Mouse (Mus musculus) liver, postnatal 0 days (tissue): ENCODE measurements around the gene Colq. TPM values are rescaled to one million over a fixed set of nuclear protein-coding genes. Genes with fewer than 3 reads are reported as not detected.

Experiments
- ATAC-seq: fragments of 200-750 bp; cut with Nextera tagmentation; 2 replicates; pipeline ENCODE4 v1.8.0; 2017; ENCODE audit warnings: mild to moderate bottlenecking, moderate library complexity
- DNase-seq: peaks from one replicate; pipeline ENCODE4 v3.0.0-alpha.2; 2016
- H3K27ac ChIP-seq: fragments of 300-500 bp; sonication (generic); 2 replicates; pipeline ENCODE4 v1.5.1; 2014; ENCODE audit warnings: antibody characterized with exemption, moderate library complexity, mild to moderate bottlenecking, low read depth
- H3K27me3 ChIP-seq: fragments of 300-500 bp; sonication (generic); 2 replicates; pipeline ENCODE4 v1.6.1; 2014; ENCODE audit warnings: low read length, control low read depth, mixed read lengths; ENCODE audit not compliant: insufficient read depth
- H3K36me3 ChIP-seq: fragments of 300-500 bp; sonication (generic); replicated peaks from 2 replicates; pipeline ENCODE4 v1.6.1; 2014; ENCODE audit warnings: mild to moderate bottlenecking, control low read depth, low read length, moderate library complexity, mixed read lengths; ENCODE audit not compliant: insufficient read depth
- H3K4me1 ChIP-seq: fragments of 300-500 bp; sonication (generic); 2 replicates; pipeline ENCODE4 v1.6.1; 2014; ENCODE audit warnings: antibody characterized with exemption, mild to moderate bottlenecking, control low read depth; ENCODE audit not compliant: insufficient read depth
- H3K4me2 ChIP-seq: fragments of 300-500 bp; sonication (generic); 2 replicates; pipeline ENCODE4 v1.6.1; 2014; ENCODE audit warnings: low read depth, mild to moderate bottlenecking, low read length, moderate library complexity, mixed read lengths
- H3K4me3 ChIP-seq: fragments of 300-500 bp; sonication (generic); 2 replicates; pipeline ENCODE4 v1.5.1; 2014; ENCODE audit warnings: low read depth, low read length
- H3K9ac ChIP-seq: fragments of 300-500 bp; sonication (generic); replicated peaks from 2 replicates; pipeline ENCODE4 v1.6.1; 2014; ENCODE audit warnings: mild to moderate bottlenecking, moderate library complexity
- H3K9me3 ChIP-seq: fragments of 300-500 bp; sonication (generic); 2 replicates; pipeline ENCODE4 v1.6.1; 2016; ENCODE audit warnings: mild to moderate bottlenecking, control low read depth, low read length, mixed read lengths
- CTCF ChIP-seq: sonication (generic); IDR thresholded peaks from 2 replicates; pipeline ENCODE4 v1.5.1; 2016; ENCODE audit warnings: antibody characterized with exemption, low read depth
- EP300 ChIP-seq: IDR thresholded peaks from 2 replicates; pipeline ENCODE4 v1.6.1; 2016; ENCODE audit warnings: antibody characterized with exemption, low read depth, mild to moderate bottlenecking
- WGBS: fragments of 180-500 bp; shearing (Covaris S2); extraction: QIAGEN DNeasy Blood & Tissue Kit; methylation state at CpG from one replicate; pipeline ENCODE4 v1.1.7; 2014; ENCODE audit not compliant: insufficient replicate concordance; 5-methylcytosine and 5-hydroxymethylcytosine counted together
- polyA plus RNA-seq: library from polyadenylated mRNA; unstranded; fragments of >200 nt; fragmentation: Nextera tagmentation; extraction: Ambion mirVana; gene quantifications from 2 replicates; pipeline ENCODE4 v1.2.1, GENCODE M21; 2015

Gene Colq
- polyA plus RNA-seq, 1 experiment from 2014 or later: 0.29 TPM

GRCm38 (mm10) chr14:31555963-31556434, 35.1 kb downstream of the Colq start:
- peak; percentile 36 for ATAC-seq
- Histone ChIP-seq H3K27ac (peak overlapping the region; percentile 8; the same call in 1 of the 2 replicates), H3K4me1 (peaks cover under 1% of the 10 kb centered on the region), H3K27me3 (no peaks in the 10 kb centered on the region), H3K4me3 (no peak overlapping the region), H3K9me3 (no peaks in the 10 kb centered on the region), H3K36me3 (no peaks in the 10 kb centered on the region), H3K4me2 (no peak overlapping the region), H3K9ac (no peak overlapping the region)
- no peak for DNase-seq
- TF ChIP-seq CTCF (no peak), EP300 (no peak)
- 55% methylated on average over 14 of the region's 14 CpGs for WGBS

GRCm38 (mm10) chr14:31555021-31555420, 36.1 kb downstream of the Colq start:
- Histone ChIP-seq H3K4me3 (no peak overlapping the region), H3K27me3 (no peaks in the 10 kb centered on the region), H3K36me3 (no peaks in the 10 kb centered on the region), H3K27ac (no peak overlapping the region), H3K9me3 (no peaks in the 10 kb centered on the region), H3K9ac (no peak overlapping the region), H3K4me1 (no peaks in the 10 kb centered on the region; the same call in 1 of the 2 replicates), H3K4me2 (no peak overlapping the region)
- DNase-seq: no peak
- no peak for ATAC-seq
- WGBS: 84% methylated on average over 7 of the region's 7 CpGs
- TF ChIP-seq EP300 (no peak), CTCF (no peak)

GRCm38 (mm10) chr14:31543885-31544442, 47.2 kb downstream of the Colq start:
- no peaks in the 10 kb centered on the region for H3K4me1 ChIP-seq
- no peak overlapping the region for H3K9ac ChIP-seq
- H3K27ac ChIP-seq: no peak overlapping the region
- H3K4me3 ChIP-seq: no peak overlapping the region
- no peaks in the 10 kb centered on the region for H3K9me3 ChIP-seq
- H3K4me2 ChIP-seq: no peak overlapping the region
- TF ChIP-seq CTCF (no peak), EP300 (no peak)
- H3K36me3 ChIP-seq: no peaks in the 10 kb centered on the region
- no peaks in the 10 kb centered on the region for H3K27me3 ChIP-seq
- ATAC-seq (no peak), DNase-seq (no peak)
- WGBS: 77% methylated on average over 11 of the region's 11 CpGs

GRCm38 (mm10) chr14:31537298-31537697, 53.8 kb downstream of the Colq start:
- peaks cover 16% of the 10 kb centered on the region for H3K4me1 ChIP-seq
- WGBS: 52% methylated on average over 6 of the region's 6 CpGs

GRCm38 (mm10) chr14:31532656-31533055, 58.5 kb downstream of the Colq start:
- no peaks in the 10 kb centered on the region for H3K36me3 ChIP-seq
- ATAC-seq (no peak), DNase-seq (no peak)
- H3K27me3 ChIP-seq: no peaks in the 10 kb centered on the region
- TF ChIP-seq EP300 (no peak), CTCF (no peak)
- no peaks in the 10 kb centered on the region for H3K9me3 ChIP-seq
- no peak overlapping the region for H3K4me3 ChIP-seq
- H3K9ac ChIP-seq: no peak overlapping the region
- H3K27ac ChIP-seq: peak overlapping the region; percentile 76
- 41% methylated on average over 3 of the region's 3 CpGs for WGBS
- peaks cover 36% of the 10 kb centered on the region for H3K4me1 ChIP-seq
- H3K4me2 ChIP-seq: no peak overlapping the region

More at GRCm38 (mm10) chr14:31537298-31537697, 53.8 kb downstream of the Colq start:
- TF ChIP-seq EP300 (no peak), CTCF (no peak)
- Histone ChIP-seq H3K27me3 (no peaks in the 10 kb centered on the region), H3K27ac (peak overlapping the region; percentile 37; the same call in 1 of the 2 replicates), H3K9ac (no peak overlapping the region), H3K4me2 (no peak overlapping the region), H3K4me3 (no peak overlapping the region), H3K36me3 (no peaks in the 10 kb centered on the region), H3K9me3 (no peaks in the 10 kb centered on the region)
- DNase-seq (peak; percentile 27), ATAC-seq (no peak)

- WGBS: 24% methylated on average over 12 of the region's 12 CpGs
- Histone ChIP-seq H3K27me3 (no peaks in the 10 kb centered on the region), H3K4me3 (no peak overlapping the region), H3K36me3 (no peaks in the 10 kb centered on the region), H3K9ac (no peak overlapping the region), H3K4me2 (0 out of 2 replicates have a peak overlapping the region, but pooled peaks have one; percentile 20), H3K9me3 (no peaks in the 10 kb centered on the region), H3K4me1 (peaks cover 36% of the 10 kb centered on the region), H3K27ac (peak overlapping the region; percentile 76)
- TF ChIP-seq EP300: no peak
- no peak for TF ChIP-seq CTCF
- DNase-seq (peak; percentile 70), ATAC-seq (peak; percentile 66; the same call in 1 of the 2 replicates)
Measured at GRCm38 (mm10) chr14:31531506-31532148, 59.5 kb downstream of the Colq start.
